Mouse (Mus musculus) neural tube, postnatal 0 days (tissue): ENCODE results near the gene Pdia2. TPM values are rescaled to one million over a fixed set of nuclear protein-coding genes. Genes with fewer than 3 reads are reported as not detected.

Source experiments
- polyA plus RNA-seq: library from polyadenylated mRNA; unstranded; fragments of >200 nt; fragmentation: Nextera tagmentation; extraction: Ambion mirVana; gene quantifications from 2 replicates; pipeline ENCODE4 v1.2.1, GENCODE M21; 2015

Pdia2 gene
- not detected in 2 replicates for polyA plus RNA-seq

GRCm38 (mm10) chr17:26198892-26199291 is at the start of gene Pdia2:
Pdia2 (minus strand) TSS chr17:26199087.

GRCm38 (mm10) chr17:26244101-26244841 is 45.4 kb upstream of the Pdia2 start, which contains the start of gene Fam234a:
Fam234a (minus strand) TSS chr17:26244242.

GRCm38 (mm10) chr17:26207686-26208085 is 8.8 kb upstream of the Pdia2 start, which contains the start of gene Arhgdig:
Arhgdig (minus strand) TSS chr17:26207786.

DNA sequence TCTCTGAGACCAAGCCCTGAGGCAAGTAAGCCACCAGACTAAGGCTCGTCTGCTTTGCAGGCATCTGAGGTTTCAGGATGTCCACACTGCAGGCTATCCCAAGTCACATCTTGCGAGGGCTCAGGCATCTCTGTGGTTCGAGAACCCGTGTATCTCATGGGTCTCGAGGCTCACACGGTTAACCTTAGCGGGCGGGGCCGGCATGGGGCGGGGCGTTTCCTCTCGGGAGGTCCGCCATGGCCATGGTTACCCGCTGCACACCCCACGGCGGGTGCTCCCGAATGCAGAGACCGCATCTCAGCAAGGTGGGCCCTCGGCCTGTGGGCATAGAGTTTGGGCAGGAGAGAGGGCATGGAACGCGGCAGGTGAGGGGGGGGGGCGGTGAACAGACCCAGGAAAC is 3.9 kb upstream of the Pdia2 start, which contains the start of gene Rgs11:
Gene Rgs11 (plus strand): TSS at position 215 of the 400 bp plus-strand sequence.

Other genes with a start within 250 kb of the Pdia2 start
- 0.19 TPM in 1 of 2 replicates, not detected in the other for gene A930017K11Rik, start 246.5 kb downstream of the Pdia2 start, polyA plus RNA-seq
- 14.2 and 17.7 TPM in 2 replicates for gene Capn15, start 213.3 kb downstream of the Pdia2 start, polyA plus RNA-seq
- 17.1 and 17.8 TPM in 2 replicates for gene Rab11fip3, start 129.5 kb downstream of the Pdia2 start, polyA plus RNA-seq
- 38.7 and 44.3 TPM in 2 replicates for gene Decr2, start 108.8 kb downstream of the Pdia2 start, polyA plus RNA-seq
- 13.2 TPM in 2 replicates for gene Nme4, start 103.5 kb downstream of the Pdia2 start, polyA plus RNA-seq
- 4.9 and 5.6 TPM in 2 replicates for gene Tmem8, start 85.8 kb downstream of the Pdia2 start, polyA plus RNA-seq
- gene Mrpl28, start 75.6 kb downstream of the Pdia2 start, polyA plus RNA-seq: 192 and 200 TPM in 2 replicates
- 12.8 and 15.4 TPM in 2 replicates for gene Axin1, start 60.4 kb downstream of the Pdia2 start, polyA plus RNA-seq
- 24.6 and 30.8 TPM in 2 replicates for gene Rgs11, start 3.9 kb upstream of the Pdia2 start, polyA plus RNA-seq
- gene Arhgdig, start 8.7 kb upstream of the Pdia2 start, polyA plus RNA-seq: 416 and 433 TPM in 2 replicates
- 34.1 and 34.9 TPM in 2 replicates for gene Fam234a, start 45.2 kb upstream of the Pdia2 start, polyA plus RNA-seq
- 70.8 and 77.6 TPM in 2 replicates for gene Luc7l, start 53.8 kb upstream of the Pdia2 start, polyA plus RNA-seq
- 1.4 and 1.9 TPM in 2 replicates for gene Neurl1b, start 215.7 kb upstream of the Pdia2 start, polyA plus RNA-seq